Mouse (Mus musculus) lung, postnatal 0 days (tissue): ENCODE measurements around the gene Fsd1l. TPM values are rescaled to one million over a fixed set of nuclear protein-coding genes. Genes with fewer than 3 reads are reported as not detected.

Experiments used
- ATAC-seq: fragments of 200-750 bp; cut with Nextera tagmentation; 2 replicates; pipeline ENCODE4 v1.8.0; 2017; ENCODE audit warnings: moderate library complexity
- DNase-seq: peaks from one replicate; pipeline ENCODE4 v3.0.0-alpha.2; 2016; ENCODE audit warnings: low spot score
- H3K27ac ChIP-seq: fragments of 300-500 bp; sonication (generic); 2 replicates; pipeline ENCODE4 v1.5.1; 2014; ENCODE audit warnings: antibody characterized with exemption, mild to moderate bottlenecking, low read length, mixed read lengths
- H3K27me3 ChIP-seq: fragments of 300-500 bp; sonication (generic); replicated peaks from 2 replicates; pipeline ENCODE4 v1.6.1; 2014; ENCODE audit warnings: low read length, mixed read lengths; ENCODE audit not compliant: insufficient read depth
- H3K36me3 ChIP-seq: fragments of 300-500 bp; sonication (generic); 2 replicates; pipeline ENCODE4 v1.6.1; 2014; ENCODE audit warnings: low read length, mixed read lengths; ENCODE audit not compliant: insufficient read depth
- H3K4me1 ChIP-seq: fragments of 300-500 bp; sonication (generic); 2 replicates; pipeline ENCODE4 v1.6.1; 2014; ENCODE audit warnings: antibody characterized with exemption, low read depth, low read length, mixed read lengths; ENCODE audit not compliant: insufficient read depth
- H3K4me2 ChIP-seq: fragments of 300-500 bp; sonication (generic); replicated peaks from 2 replicates; pipeline ENCODE4 v1.6.1; 2014; ENCODE audit warnings: low read depth, mild to moderate bottlenecking, low read length, moderate library complexity, mixed read lengths
- H3K4me3 ChIP-seq: fragments of 300-500 bp; sonication (generic); 2 replicates; pipeline ENCODE4 v1.5.1; 2014; ENCODE audit warnings: low read depth, low read length
- H3K9ac ChIP-seq: fragments of 300-500 bp; sonication (generic); replicated peaks from 2 replicates; pipeline ENCODE4 v1.6.1; 2014; ENCODE audit warnings: low read depth, mild to moderate bottlenecking
- H3K9me3 ChIP-seq: fragments of 300-500 bp; sonication (generic); 2 replicates; pipeline ENCODE4 v1.6.1; 2016; ENCODE audit warnings: low read length, mixed read lengths
- CTCF ChIP-seq: IDR thresholded peaks from 2 replicates; pipeline ENCODE4 v1.5.1; 2016; ENCODE audit warnings: antibody characterized with exemption, mild to moderate bottlenecking
- EP300 ChIP-seq: IDR thresholded peaks from 2 replicates; pipeline ENCODE4 v1.6.1; 2016; ENCODE audit warnings: antibody characterized with exemption, mild to moderate bottlenecking, control low read depth
- WGBS: fragments of 180-500 bp; shearing (Covaris S2); extraction: QIAGEN DNeasy Blood & Tissue Kit; methylation state at CpG from one replicate; pipeline ENCODE4 v1.1.7; 2014; 5-methylcytosine and 5-hydroxymethylcytosine counted together
- polyA plus RNA-seq: library from polyadenylated mRNA; unstranded; fragments of >200 nt; fragmentation: Nextera tagmentation; extraction: Ambion mirVana; gene quantifications from 2 replicates; pipeline ENCODE4 v1.2.1, GENCODE M21; 2015

The Fsd1l gene
- polyA plus RNA-seq, 1 experiment from 2014 or later = 7.9 TPM

DNA sequence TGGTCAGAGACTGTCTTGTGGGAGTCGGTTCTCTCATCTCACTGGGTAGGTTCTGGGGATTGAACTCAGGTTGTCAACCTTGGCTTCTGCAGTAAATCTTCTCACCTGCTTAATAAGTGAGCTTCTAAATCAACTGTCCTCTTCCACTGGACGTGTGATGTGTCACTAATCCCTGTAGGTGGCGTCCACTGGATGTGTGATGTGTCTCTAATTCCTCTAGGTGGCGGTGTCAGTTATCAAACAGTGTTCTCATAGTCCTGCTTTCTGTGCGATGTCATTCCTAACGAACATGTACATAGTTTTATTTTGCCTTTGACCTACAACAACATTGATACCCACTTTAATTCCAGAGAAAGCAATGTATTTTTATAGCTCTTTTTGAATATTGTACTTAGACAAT is 30.8 kb upstream of the Fsd1l start:
- no peak overlapping the region for H3K4me2 ChIP-seq
- H3K27me3 ChIP-seq = no peaks in the 10 kb centered on the region
- TF ChIP-seq CTCF (peak; percentile 96), EP300 (no peak)
- H3K36me3 ChIP-seq = no peaks in the 10 kb centered on the region
- H3K27ac ChIP-seq = no peak overlapping the region
- no peaks in the 10 kb centered on the region for H3K9me3 ChIP-seq
- no peak overlapping the region for H3K9ac ChIP-seq
- H3K4me1 ChIP-seq = peaks cover 4% of the 10 kb centered on the region; the same call in 1 of the 2 replicates
- ATAC-seq = no peak
- WGBS = 47% methylated on average over 6 of the region's 6 CpGs
- DNase-seq = peak; percentile 56
- no peak overlapping the region for H3K4me3 ChIP-seq

DNA sequence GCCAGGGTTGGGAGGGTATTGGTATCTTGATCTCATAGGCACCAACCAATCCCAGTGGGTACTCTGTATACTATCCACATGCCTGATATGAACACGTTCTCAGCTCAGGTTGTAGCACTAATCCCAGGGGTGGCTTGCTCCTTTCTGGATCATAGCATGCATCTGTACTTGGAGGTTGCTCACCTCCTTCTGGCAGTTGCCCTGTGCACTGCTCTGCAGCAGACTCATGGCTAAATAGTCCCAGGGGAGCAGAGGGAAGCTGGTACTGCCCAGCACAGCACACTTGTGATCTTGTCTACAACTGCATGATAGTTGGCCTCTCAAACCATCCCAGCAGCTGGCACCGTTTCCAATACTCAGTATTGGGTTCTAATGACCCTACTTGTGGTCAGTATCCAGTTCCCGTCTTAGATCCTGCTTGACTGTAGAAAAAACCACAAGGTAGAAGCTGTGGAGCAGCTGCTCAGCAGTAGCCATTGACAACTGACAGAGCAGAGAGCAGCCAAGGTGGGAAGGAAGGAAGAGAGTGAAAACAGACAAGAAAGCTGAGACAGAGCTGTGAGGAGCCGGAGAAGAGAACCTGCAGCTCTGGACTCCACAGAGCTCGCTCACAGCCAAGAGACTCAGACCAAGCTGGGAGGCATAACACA is 16.6 kb upstream of the Fsd1l start:
- no peak overlapping the region for H3K27ac ChIP-seq
- no peak for TF ChIP-seq EP300
- no peak for TF ChIP-seq CTCF
- ATAC-seq (no peak), DNase-seq (no peak)
- WGBS = 89% methylated on average over 5 of the region's 5 CpGs
- no peak overlapping the region for H3K9ac ChIP-seq
- H3K36me3 ChIP-seq = no peaks in the 10 kb centered on the region
- no peaks in the 10 kb centered on the region for H3K9me3 ChIP-seq
- no peaks in the 10 kb centered on the region for H3K27me3 ChIP-seq
- H3K4me2 ChIP-seq = no peak overlapping the region
- no peak overlapping the region for H3K4me3 ChIP-seq
- H3K4me1 ChIP-seq = no peaks in the 10 kb centered on the region

GRCm38 (mm10) chr4:53617968-53618367 is 13.3 kb upstream of the Fsd1l start:
- no peak for ATAC-seq
- TF ChIP-seq EP300 (no peak), CTCF (no peak)
- Histone ChIP-seq H3K9me3 (no peaks in the 10 kb centered on the region), H3K9ac (no peak overlapping the region), H3K36me3 (no peaks in the 10 kb centered on the region), H3K27me3 (no peaks in the 10 kb centered on the region), H3K4me3 (no peak overlapping the region), H3K27ac (no peak overlapping the region), H3K4me2 (no peak overlapping the region), H3K4me1 (no peaks in the 10 kb centered on the region)
- 19% methylated on average over 3 of the region's 3 CpGs for WGBS
- DNase-seq = no peak

DNA sequence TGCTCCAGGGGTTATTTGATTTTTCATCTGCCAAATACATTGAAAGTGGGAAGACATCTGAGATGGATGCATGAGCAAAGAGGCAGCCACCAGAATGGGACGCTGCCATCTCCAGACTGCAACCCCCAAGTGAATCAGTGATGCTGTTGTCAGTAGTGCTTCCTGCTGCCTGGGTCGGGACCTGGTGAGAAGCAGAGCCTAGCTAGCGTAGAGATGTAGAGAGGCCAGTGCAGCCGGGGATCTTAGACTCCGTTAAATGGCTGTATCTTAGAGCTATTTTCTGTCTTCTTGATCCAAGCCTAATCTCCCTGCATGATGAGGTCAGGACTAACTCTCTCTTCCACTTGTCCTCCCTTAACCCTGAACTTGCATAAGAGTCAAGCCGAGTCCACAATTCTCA is 11.2 kb upstream of the Fsd1l start:
- Histone ChIP-seq H3K36me3 (no peaks in the 10 kb centered on the region), H3K27ac (no peak overlapping the region), H3K4me3 (no peak overlapping the region), H3K27me3 (no peaks in the 10 kb centered on the region), H3K4me1 (no peaks in the 10 kb centered on the region), H3K9me3 (no peaks in the 10 kb centered on the region), H3K9ac (no peak overlapping the region), H3K4me2 (no peak overlapping the region)
- ATAC-seq (no peak), DNase-seq (no peak)
- WGBS = 81% methylated on average over 6 of the region's 6 CpGs
- TF ChIP-seq CTCF = no peak
- TF ChIP-seq EP300 = no peak

DNA sequence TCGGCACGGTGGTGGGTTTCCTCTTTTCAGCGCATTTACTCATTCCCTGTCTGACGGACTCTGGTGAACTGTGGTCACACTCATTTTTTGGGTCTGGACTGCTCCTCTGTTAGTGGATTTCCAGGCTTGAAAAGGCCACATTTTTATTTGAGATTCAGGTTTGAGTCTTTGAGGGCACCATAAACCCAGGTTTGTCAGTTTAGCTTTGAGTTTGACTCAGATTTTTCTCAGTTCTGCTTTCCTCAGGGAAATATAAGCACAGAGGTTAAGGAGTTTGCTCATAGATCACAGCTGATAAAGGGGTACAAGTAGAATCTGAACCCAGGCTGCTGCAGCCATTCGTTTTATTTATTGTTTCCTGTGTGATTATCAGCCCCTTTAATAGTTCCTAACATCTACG is 10.2 kb upstream of the Fsd1l start:
- H3K27ac ChIP-seq = no peak overlapping the region
- H3K36me3 ChIP-seq = no peaks in the 10 kb centered on the region
- no peaks in the 10 kb centered on the region for H3K9me3 ChIP-seq
- H3K9ac ChIP-seq = no peak overlapping the region
- H3K4me2 ChIP-seq = no peak overlapping the region
- H3K4me1 ChIP-seq = no peaks in the 10 kb centered on the region
- H3K27me3 ChIP-seq = no peaks in the 10 kb centered on the region
- TF ChIP-seq EP300 = no peak
- TF ChIP-seq CTCF = no peak
- 34% methylated on average over 6 of the region's 6 CpGs for WGBS
- no peak overlapping the region for H3K4me3 ChIP-seq
- ATAC-seq = no peak
- no peak for DNase-seq

GRCm38 (mm10) chr4:53621490-53621889 is 9.8 kb upstream of the Fsd1l start:
- H3K9ac ChIP-seq = no peak overlapping the region
- no peaks in the 10 kb centered on the region for H3K36me3 ChIP-seq
- no peaks in the 10 kb centered on the region for H3K9me3 ChIP-seq
- H3K27me3 ChIP-seq = no peaks in the 10 kb centered on the region
- no peaks in the 10 kb centered on the region for H3K4me1 ChIP-seq
- ATAC-seq (no peak), DNase-seq (no peak)
- H3K27ac ChIP-seq = no peak overlapping the region
- H3K4me3 ChIP-seq = no peak overlapping the region
- WGBS = 30% methylated on average over 5 of the region's 5 CpGs
- no peak for TF ChIP-seq CTCF
- TF ChIP-seq EP300 = no peak
- H3K4me2 ChIP-seq = no peak overlapping the region

- TF ChIP-seq EP300 = no peak
- TF ChIP-seq CTCF = no peak
- ATAC-seq = no peak
- H3K36me3 ChIP-seq = no peaks in the 10 kb centered on the region
- H3K27me3 ChIP-seq = no peaks in the 10 kb centered on the region
- H3K4me2 ChIP-seq = no peak overlapping the region
- no peaks in the 10 kb centered on the region for H3K4me1 ChIP-seq
- no peak overlapping the region for H3K27ac ChIP-seq
- H3K4me3 ChIP-seq = no peak overlapping the region
- H3K9ac ChIP-seq = no peak overlapping the region
- no peak for DNase-seq
- 94% methylated on average over 1 of the region's 1 CpGs for WGBS
- no peaks in the 10 kb centered on the region for H3K9me3 ChIP-seq
Measured at GRCm38 (mm10) chr4:53623711-53624110, 7.6 kb upstream of the Fsd1l start.
